8 mouse cellular contexts compared by ENCODE assay signal in genomic region chr3:104793871-104794828, GRCm38 (mm10). TPM values are rescaled to one million over a fixed set of nuclear protein-coding genes. Genes with fewer than 3 reads are reported as not detected.
DNase-seq lines count a peak whose midpoint lies in the region; ATAC-seq and TF ChIP-seq lines count a peak whose summit lies in the region.

No protein-coding gene starts in this region.

- H3K4me3 ChIP-seq in thymus, adult 2 months (ENCODE audit: control insufficient read depth, insufficient read depth, low read length) = no peak overlapping the region
- peak overlapping the region; percentile 16; the same call in 1 of the 2 replicates for H3K4me3 ChIP-seq in forebrain, embryonic 10.5 days
- H3K4me3 ChIP-seq in heart, embryonic 16.5 days (ENCODE audit: low read length) = no peak overlapping the region
- no peak overlapping the region for H3K4me3 ChIP-seq in liver, embryonic 14.5 days (ENCODE audit: insufficient read depth in 1 of 2, low read depth in 2 of 2, low read length in 2 of 2)

- ATAC-seq in heart, embryonic 16.5 days (replicated peaks; ENCODE audit: extremely low read depth, insufficient read depth, low FRiP score) = peak; percentile 94
- ATAC-seq in liver, embryonic 14.5 days (ENCODE audit: insufficient read depth) = peak; percentile 67

- H3K27ac ChIP-seq in thymus, adult 2 months (ENCODE audit: control insufficient read depth, insufficient read depth, low read length) = no peak overlapping the region
- peak overlapping the region; percentile 77 for H3K27ac ChIP-seq in forebrain, embryonic 10.5 days
- H3K27ac ChIP-seq in heart, embryonic 16.5 days (ENCODE audit: low read length) = peak overlapping the region; percentile 93
- H3K27ac ChIP-seq in liver, embryonic 14.5 days = no peak overlapping the region

- no peaks in the 10 kb centered on the region for H3K9me3 ChIP-seq in forebrain, embryonic 10.5 days
- no peaks in the 10 kb centered on the region for H3K9me3 ChIP-seq in heart, embryonic 16.5 days (replicated peaks; ENCODE audit: control insufficient read depth, low read length)
- no peaks in the 10 kb centered on the region for H3K9me3 ChIP-seq in liver, embryonic 14.5 days (ENCODE audit: control insufficient read depth, low read length)

- peak overlapping the region; percentile 50 for H3K9ac ChIP-seq in heart, embryonic 16.5 days (ENCODE audit: low read length)
- no peak overlapping the region for H3K9ac ChIP-seq in liver, embryonic 14.5 days (replicated peaks)

- H3K36me3 ChIP-seq in thymus, adult 2 months (ENCODE audit: control insufficient read depth, insufficient read depth, low read length) = peaks cover 15% of the 10 kb centered on the region
- peaks cover 65% of the 10 kb centered on the region for H3K36me3 ChIP-seq in forebrain, embryonic 10.5 days (replicated peaks)
- H3K36me3 ChIP-seq in heart, embryonic 16.5 days (ENCODE audit: control insufficient read depth, insufficient read depth) = peaks cover 36% of the 10 kb centered on the region
- no peaks in the 10 kb centered on the region for H3K36me3 ChIP-seq in liver, embryonic 14.5 days (replicated peaks; ENCODE audit: control insufficient read depth, insufficient read depth, low read depth)

- TF ChIP-seq EP300 in liver, embryonic 14.5 days (IDR thresholded peaks at IDR 0.05; ENCODE audit: low read depth) = no peak

- no peak for TF ChIP-seq POLR2A in thymus, adult 2 months (IDR thresholded peaks at IDR 0.05; ENCODE audit: control insufficient read depth, extremely low read depth, insufficient read depth, low read length, poor library complexity)

- TF ChIP-seq CTCF in thymus, adult 2 months (IDR thresholded peaks at IDR 0.05; ENCODE audit: borderline replicate concordance, control insufficient read depth, extremely low read depth, insufficient read depth, low read length, poor library complexity) = no peak
- TF ChIP-seq CTCF in liver, embryonic 14.5 days (IDR thresholded peaks at IDR 0.05; ENCODE audit: low read depth) = no peak

- H3K27me3 ChIP-seq in thymus, adult 2 months (ENCODE audit: control insufficient read depth, insufficient read depth, low read length) = peaks cover 3% of the 10 kb centered on the region; the same call in 1 of the 2 replicates
- H3K27me3 ChIP-seq in forebrain, embryonic 10.5 days (ENCODE audit: poor library complexity, severe bottlenecking) = peaks cover 12% of the 10 kb centered on the region; the same call in 1 of the 2 replicates
- H3K27me3 ChIP-seq in heart, embryonic 16.5 days (ENCODE audit: control insufficient read depth, insufficient read depth, low read length) = no peaks in the 10 kb centered on the region
- peaks cover 7% of the 10 kb centered on the region for H3K27me3 ChIP-seq in liver, embryonic 14.5 days (ENCODE audit: control insufficient read depth, insufficient read depth, low read length)

- WGBS in thymus, adult 2 months = 88% methylated on average over 20 of the region's 20 CpGs
- WGBS in forebrain, embryonic 10.5 days = 62% methylated on average over 20 of the region's 20 CpGs
- 35% methylated on average over 20 of the region's 20 CpGs for WGBS in heart, embryonic 16.5 days
- WGBS in liver, embryonic 14.5 days (ENCODE audit: insufficient replicate concordance) = 35% methylated on average over 20 of the region's 20 CpGs

- DNase-seq in thymus, postnatal 4 days = peak; percentile 51
- no peak for DNase-seq in thymus, adult 2 months
- DNase-seq in forebrain, embryonic 10.5 days (ENCODE audit: extremely low spot score, low spot score) = peak; percentile 77
- DNase-seq in kidney, postnatal 14 days = peak; percentile 97
- peak in 1 of 3 experiments; percentile 50 for DNase-seq in liver, embryonic 14.5 days (ENCODE audit: low read depth in 3 of 3, low spot score in 3 of 3)
- peak; percentile 87 for DNase-seq in neural tube, embryonic 10.5 days (ENCODE audit: extremely low spot score, low spot score)
- peak; percentile 56 for DNase-seq in urinary bladder, adult 2 months (ENCODE audit: low spot score)

- H3K4me2 ChIP-seq in heart, embryonic 16.5 days (ENCODE audit: low read depth, low read length) = peak overlapping the region; percentile 33
- H3K4me2 ChIP-seq in liver, embryonic 14.5 days (ENCODE audit: low read depth) = no peak overlapping the region

- peaks cover 3% of the 10 kb centered on the region for H3K4me1 ChIP-seq in thymus, adult 2 months (replicated peaks; ENCODE audit: control insufficient read depth, insufficient read depth, low read length)
- H3K4me1 ChIP-seq in forebrain, embryonic 10.5 days = peaks cover 69% of the 10 kb centered on the region
- H3K4me1 ChIP-seq in heart, embryonic 16.5 days (ENCODE audit: control insufficient read depth, insufficient read depth, low read length) = peaks cover 63% of the 10 kb centered on the region
- peaks cover 0 to 10% of the 10 kb centered on the region in 2 experiments; a peak in 2 of 4 replicates for H3K4me1 ChIP-seq in liver, embryonic 14.5 days (replicated peaks; ENCODE audit: control insufficient read depth in 2 of 2, insufficient read depth in 2 of 2, low read length in 1 of 2)

RNA-seq across cellular contexts. Expression of gene Rhoc, which starts 6.0 kb away (rescaled TPM):
- polyA plus RNA-seq in thymus, adult 2 months (2012; rRNA removed) = 14.8 and 23.5 TPM in 2 replicates
- polyA plus RNA-seq in forebrain, embryonic 10.5 days (2016; fragmentation: Nextera tagmentation; extraction: Ambion mirVana) = 84.9 and 90.1 TPM in 2 replicates
- polyA plus RNA-seq in heart, embryonic 16.5 days (2015; fragmentation: Nextera tagmentation; extraction: Ambion mirVana) = 165 TPM in 2 replicates
- 14.5 and 14.8 TPM in 2 replicates for polyA plus RNA-seq in liver, embryonic 14.5 days (2012; rRNA removed)
- polyA plus RNA-seq in liver, embryonic 14.5 days (2014; fragmentation: Nextera tagmentation; extraction: Ambion mirVana) = 14.5 and 16.5 TPM in 2 replicates
- 124 and 138 TPM in 2 replicates for polyA plus RNA-seq in urinary bladder, adult 2 months (2012; rRNA removed)

RNA-seq across cellular contexts. Expression of gene Fam19a3, which starts 12.5 kb away (rescaled TPM):
- polyA plus RNA-seq in thymus, adult 2 months (2012; rRNA removed) = 0.33 and 0.54 TPM in 2 replicates
- polyA plus RNA-seq in forebrain, embryonic 10.5 days (2016; fragmentation: Nextera tagmentation; extraction: Ambion mirVana) = not detected in 2 replicates
- 0.99 and 1.8 TPM in 2 replicates for polyA plus RNA-seq in heart, embryonic 16.5 days (2015; fragmentation: Nextera tagmentation; extraction: Ambion mirVana)
- 0.01 TPM in 1 of 2 replicates, not detected in the other for polyA plus RNA-seq in liver, embryonic 14.5 days (2012; rRNA removed)
- polyA plus RNA-seq in liver, embryonic 14.5 days (2014; fragmentation: Nextera tagmentation; extraction: Ambion mirVana) = not detected in 2 replicates
- 0.18 and 0.45 TPM in 2 replicates for polyA plus RNA-seq in urinary bladder, adult 2 months (2012; rRNA removed)

RNA-seq across cellular contexts. Expression of gene Ppm1j, which starts 13.3 kb away (rescaled TPM):
- 4.6 and 7.4 TPM in 2 replicates for polyA plus RNA-seq in thymus, adult 2 months (2012; rRNA removed)
- 1.4 and 1.6 TPM in 2 replicates for polyA plus RNA-seq in forebrain, embryonic 10.5 days (2016; fragmentation: Nextera tagmentation; extraction: Ambion mirVana)
- 36.9 and 38.9 TPM in 2 replicates for polyA plus RNA-seq in heart, embryonic 16.5 days (2015; fragmentation: Nextera tagmentation; extraction: Ambion mirVana)
- polyA plus RNA-seq in liver, embryonic 14.5 days (2012; rRNA removed) = 0.17 and 0.28 TPM in 2 replicates
- polyA plus RNA-seq in liver, embryonic 14.5 days (2014; fragmentation: Nextera tagmentation; extraction: Ambion mirVana) = not detected in 2 replicates
- 2.1 and 2.2 TPM in 2 replicates for polyA plus RNA-seq in urinary bladder, adult 2 months (2012; rRNA removed)

RNA-seq across cellular contexts. Expression of gene Mov10, which starts 24.2 kb away (rescaled TPM):
- 23.9 and 29.8 TPM in 2 replicates for polyA plus RNA-seq in thymus, adult 2 months (2012; rRNA removed)
- polyA plus RNA-seq in forebrain, embryonic 10.5 days (2016; fragmentation: Nextera tagmentation; extraction: Ambion mirVana) = 16.8 and 19.5 TPM in 2 replicates
- 25.4 and 29.7 TPM in 2 replicates for polyA plus RNA-seq in heart, embryonic 16.5 days (2015; fragmentation: Nextera tagmentation; extraction: Ambion mirVana)
- 8.1 and 8.3 TPM in 2 replicates for polyA plus RNA-seq in liver, embryonic 14.5 days (2012; rRNA removed)
- 16.3 and 19.8 TPM in 2 replicates for polyA plus RNA-seq in liver, embryonic 14.5 days (2014; fragmentation: Nextera tagmentation; extraction: Ambion mirVana)
- 7.5 and 11.2 TPM in 2 replicates for polyA plus RNA-seq in urinary bladder, adult 2 months (2012; rRNA removed)

Comparison
In these comparisons a context has a peak if more than half of its experiments do, and no peak if none do; other contexts are left out.
1. H3K27ac ChIP-seq: peak in forebrain, embryonic 10.5 days (single experiment) and heart, embryonic 16.5 days (single experiment); none in thymus, adult 2 months (single experiment) and liver, embryonic 14.5 days (single experiment).